Mouse (Mus musculus) left cerebral cortex, adult 11 months (tissue): ENCODE measurements at regions not wholly inside any gene's neighbourhood (a gene's known extent, or its start where the extent isn't known, plus 50 kb on each side); places are given as distances from the start of the nearest gene placed in this dataset.
"Not testable (repeated sequence)": the region's sequence is repeated elsewhere in the genome, so short reads cannot be mapped to it uniquely, and the experiment has no call there.

ENCODE experiments used
- DNase-seq: peaks from one replicate; pipeline ENCODE4 v3.0.0; 2022; ENCODE audit warnings: low spot score

- peak; percentile 32 for DNase-seq
Observed at GRCm38 (mm10) chr11:7705312-7705764, 491.6 kb upstream of the Igfbp3 start.

- DNase-seq = no peak
Observed at GRCm38 (mm10) chr11:7697591-7697990, 483.9 kb upstream of the Igfbp3 start.

GRCm38 (mm10) chr11:7689701-7690100 is 476.0 kb upstream of the Igfbp3 start:
- not testable (repeated sequence) for DNase-seq

- DNase-seq = no peak
Observed at GRCm38 (mm10) chr11:7672821-7673220, 459.1 kb upstream of the Igfbp3 start.

GRCm38 (mm10) chr11:7630637-7631036 is 416.9 kb upstream of the Igfbp3 start:
- no peak for DNase-seq

GRCm38 (mm10) chr11:7625256-7625655 is 411.5 kb upstream of the Igfbp3 start:
- no peak for DNase-seq

GRCm38 (mm10) chr11:7620320-7620719 is 406.6 kb upstream of the Igfbp3 start:
- DNase-seq = no peak

GRCm38 (mm10) chr11:7610752-7611151 is 397.0 kb upstream of the Igfbp3 start:
- no peak for DNase-seq

GRCm38 (mm10) chr11:7609921-7610320 is 396.2 kb upstream of the Igfbp3 start:
- DNase-seq = no peak

GRCm38 (mm10) chr11:7606652-7607051 is 392.9 kb upstream of the Igfbp3 start:
- DNase-seq = no peak

GRCm38 (mm10) chr11:7592010-7592409 is 378.3 kb upstream of the Igfbp3 start:
- no peak for DNase-seq

- DNase-seq = peak; percentile 6
Observed at GRCm38 (mm10) chr11:7583296-7583695, 369.6 kb upstream of the Igfbp3 start.

GRCm38 (mm10) chr11:7568484-7568883 is 354.8 kb upstream of the Igfbp3 start:
- no peak for DNase-seq

GRCm38 (mm10) chr11:7562029-7562428 is 348.3 kb upstream of the Igfbp3 start:
- no peak for DNase-seq

GRCm38 (mm10) chr11:7561437-7561836 is 347.7 kb upstream of the Igfbp3 start:
- no peak for DNase-seq

GRCm38 (mm10) chr11:7555613-7556274 is 342.0 kb upstream of the Igfbp3 start:
- DNase-seq = no peak

GRCm38 (mm10) chr11:7552154-7552553 is 338.4 kb upstream of the Igfbp3 start:
- no peak for DNase-seq

GRCm38 (mm10) chr11:7547796-7548195 is 334.1 kb upstream of the Igfbp3 start:
- DNase-seq = no peak

- no peak for DNase-seq
Observed at GRCm38 (mm10) chr11:7545621-7546020, 331.9 kb upstream of the Igfbp3 start.

GRCm38 (mm10) chr11:7534590-7534989 is 320.9 kb upstream of the Igfbp3 start:
- no peak for DNase-seq

- DNase-seq = no peak
Observed at GRCm38 (mm10) chr11:7533327-7533726, 319.6 kb upstream of the Igfbp3 start.

GRCm38 (mm10) chr11:7531847-7532246 is 318.1 kb upstream of the Igfbp3 start:
- no peak for DNase-seq

- DNase-seq = no peak
Observed at GRCm38 (mm10) chr11:7530482-7531148, 316.9 kb upstream of the Igfbp3 start.

GRCm38 (mm10) chr11:7519556-7519955 is 305.8 kb upstream of the Igfbp3 start:
- DNase-seq = no peak
